Mouse (Mus musculus) urinary bladder, postnatal 25 days (tissue): ENCODE results near the gene Smim5.
"Not testable (repeated sequence)": the region's sequence is repeated elsewhere in the genome, so short reads cannot be mapped to it uniquely, and the experiment has no call there.

Experiments
- DNase-seq: peaks from one replicate; pipeline ENCODE4 v3.0.0; 2022; ENCODE audit warnings: low spot score

Smim5 gene

DNA sequence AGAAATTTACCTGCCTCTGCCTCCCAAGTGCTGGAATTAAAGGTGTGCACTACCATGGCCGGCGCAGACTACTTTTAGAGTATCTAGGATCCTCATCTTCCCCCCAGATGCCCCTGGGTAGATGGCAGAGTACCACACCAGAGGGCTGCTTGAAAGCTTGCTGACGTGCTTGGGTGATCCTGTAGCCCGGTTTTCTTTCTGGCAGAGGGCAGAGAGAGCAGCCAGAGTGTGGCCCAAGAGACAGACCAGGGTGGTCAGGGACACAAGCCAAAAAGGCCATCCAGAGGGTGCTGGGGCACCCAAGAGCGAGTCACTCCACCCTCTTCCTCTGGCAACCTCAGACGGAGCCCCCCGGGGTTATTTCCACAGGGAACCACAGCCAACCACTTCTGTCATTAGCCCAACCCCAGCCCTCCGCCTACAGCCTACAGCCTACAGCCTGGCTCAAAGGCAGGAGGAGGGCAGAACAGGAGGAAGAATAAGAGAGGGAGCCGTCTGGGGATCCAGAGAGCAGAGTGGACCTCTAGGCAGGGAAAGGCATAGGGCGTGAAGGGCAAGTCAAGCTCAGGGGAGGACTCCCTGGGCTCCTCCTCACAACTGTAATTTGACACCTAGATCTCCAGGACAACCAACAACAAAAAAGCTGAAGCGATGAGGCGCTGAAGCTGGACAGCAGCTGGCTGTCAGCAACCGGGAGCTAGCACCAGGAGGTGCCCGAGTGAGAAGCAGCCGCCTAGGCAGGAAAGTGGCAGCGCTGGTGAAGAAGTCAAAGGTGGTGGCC, at the start of gene Smim5:
TSS of gene Smim5 (plus strand) at position 481 of the 781 bp plus-strand sequence.
- DNase-seq: no peak

DNA sequence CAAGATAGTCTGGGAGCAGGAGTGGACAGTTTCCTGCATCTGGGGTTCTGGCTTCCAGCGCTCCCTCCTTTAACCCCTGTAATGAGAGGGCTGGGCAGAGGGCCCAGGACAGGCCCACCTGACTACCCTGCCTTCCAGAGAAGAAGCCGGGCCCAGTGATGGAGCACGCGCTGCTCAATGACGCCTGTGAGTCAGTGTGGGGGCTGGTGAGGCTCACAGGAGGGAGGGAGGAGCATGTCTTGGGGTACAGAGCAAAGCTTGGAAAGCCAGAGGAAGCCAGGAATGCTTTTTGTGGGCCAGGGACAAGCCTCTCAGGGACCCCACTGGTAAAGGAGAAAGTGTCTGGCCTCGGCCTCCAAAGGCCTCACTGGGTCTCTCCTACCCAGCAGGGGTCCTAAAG, 45.1 kb upstream of the Smim5 start:
- no peak for DNase-seq

DNA sequence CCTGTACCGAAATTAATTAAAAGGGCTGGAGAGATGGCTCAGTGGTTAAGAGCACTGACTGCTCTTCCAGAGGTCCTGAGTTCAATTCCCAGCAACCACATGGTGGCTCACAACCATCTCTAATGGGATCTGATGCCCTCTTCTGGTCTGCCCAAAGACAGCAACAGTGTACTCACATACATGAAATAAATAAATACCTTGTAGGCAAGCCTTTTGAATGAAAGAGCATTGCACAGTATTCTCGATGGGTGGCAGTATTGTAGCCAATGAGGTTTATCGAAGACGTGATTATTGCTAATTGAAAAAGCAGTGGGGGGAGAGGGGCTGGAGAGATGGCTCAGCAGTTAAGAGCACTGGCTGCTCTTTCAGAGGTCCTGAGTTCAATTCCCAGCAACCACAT, 42.6 kb upstream of the Smim5 start:
- not testable (repeated sequence) for DNase-seq

DNA sequence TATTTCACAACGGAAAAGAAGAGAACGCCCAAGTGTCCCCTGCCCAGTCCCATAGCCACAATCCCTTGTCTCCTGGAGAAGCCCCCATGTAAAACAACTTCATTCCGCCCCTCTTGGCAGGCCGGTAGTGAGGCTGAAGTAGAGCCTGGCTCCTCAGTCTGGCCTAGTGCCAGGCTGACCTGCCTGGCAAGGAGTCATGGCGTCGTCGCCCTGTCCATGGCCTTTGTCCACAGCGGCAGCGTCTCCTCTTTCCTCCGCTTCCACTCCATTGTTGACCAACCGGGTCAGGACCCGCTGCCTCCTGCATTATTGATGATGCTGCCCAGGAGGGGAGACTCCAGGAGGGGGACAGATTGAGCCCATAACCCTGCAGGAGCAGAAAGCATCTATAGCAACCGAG, 41.8 kb upstream of the Smim5 start:
- no peak for DNase-seq

DNA sequence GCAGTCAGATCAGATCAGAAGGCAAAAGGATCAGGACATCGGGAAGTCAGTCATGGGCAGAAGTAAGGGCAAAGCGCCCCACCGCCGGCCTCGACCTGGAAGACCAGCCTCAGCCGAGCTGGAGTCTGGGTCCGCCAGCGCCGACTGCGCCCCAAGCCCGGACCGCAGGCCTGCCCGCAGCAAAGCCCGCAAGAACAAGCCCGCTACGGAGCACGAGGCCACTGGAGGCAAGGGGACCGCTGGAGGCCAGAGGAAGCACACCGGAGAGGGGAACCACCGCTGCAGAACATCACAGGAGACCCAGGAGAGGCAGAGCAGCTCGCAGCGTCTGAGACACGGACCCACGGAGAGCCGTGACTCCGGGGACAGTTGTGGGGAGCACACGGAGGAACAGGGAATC, 41.4 kb upstream of the Smim5 start, which contains the start of gene Myo15b:
TSS of gene Myo15b (plus strand) at position 53 of the 400 bp plus-strand sequence.
- no peak for DNase-seq

DNA sequence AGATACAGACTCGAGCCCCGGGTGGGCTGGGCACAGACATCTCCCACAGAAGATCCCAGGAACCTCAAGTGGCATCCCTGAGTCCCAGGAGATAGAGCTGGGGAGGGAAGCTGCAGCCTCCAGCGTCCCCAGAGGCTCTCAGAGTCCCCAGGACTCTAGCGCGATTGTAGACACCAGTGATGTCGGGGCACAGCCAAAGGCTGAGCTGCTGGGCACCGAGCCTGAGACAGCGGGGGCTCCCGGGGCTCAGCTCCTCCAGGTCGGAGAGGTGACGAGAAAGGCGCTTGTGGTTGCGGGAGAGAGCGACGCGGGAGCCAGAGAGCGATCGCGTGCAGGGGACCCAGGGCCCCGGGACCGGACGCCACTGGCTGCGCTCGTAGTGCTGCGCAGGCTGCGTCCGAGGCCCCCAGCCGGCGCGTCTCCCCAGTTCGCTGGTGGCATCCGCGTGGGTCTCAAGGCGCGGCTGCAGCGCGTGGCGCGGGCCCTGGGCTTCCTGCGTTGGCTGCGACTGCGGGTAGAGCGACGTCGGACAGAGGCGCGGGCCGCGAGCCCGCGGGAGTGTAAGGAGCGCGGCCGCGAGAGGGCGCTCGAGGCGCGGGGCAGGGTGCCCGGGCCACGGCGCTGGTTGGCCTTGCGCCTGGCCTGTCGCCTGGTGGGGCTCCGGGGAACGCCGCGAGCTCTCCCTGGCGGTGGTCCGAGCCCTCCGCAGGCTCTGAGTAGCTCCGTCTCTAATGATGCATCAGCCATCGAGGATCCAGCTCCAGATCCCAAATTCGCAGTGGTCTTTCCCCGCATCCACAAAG, 40.4 kb upstream of the Smim5 start:
- DNase-seq: peak; percentile 93

DNA sequence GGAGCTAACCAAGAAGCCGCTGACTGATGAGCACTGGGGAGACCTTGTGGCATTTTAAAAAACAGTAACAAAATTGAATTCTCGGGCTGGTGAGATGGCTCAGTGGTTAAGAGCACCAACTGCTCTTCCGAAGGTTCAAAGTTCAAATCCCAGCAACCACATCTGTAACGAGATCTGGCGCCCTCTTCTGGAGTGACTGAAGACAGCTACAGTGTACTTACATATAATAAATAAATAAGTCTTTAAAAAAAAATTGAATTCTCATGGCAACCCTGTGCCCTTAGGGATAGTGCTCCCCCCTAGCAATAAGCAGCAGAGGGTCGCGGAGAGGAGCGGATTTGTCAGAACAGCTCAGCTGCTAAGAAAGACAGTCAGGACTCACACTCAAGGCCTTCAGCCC, 35.9 kb upstream of the Smim5 start:
- DNase-seq: no peak

DNA sequence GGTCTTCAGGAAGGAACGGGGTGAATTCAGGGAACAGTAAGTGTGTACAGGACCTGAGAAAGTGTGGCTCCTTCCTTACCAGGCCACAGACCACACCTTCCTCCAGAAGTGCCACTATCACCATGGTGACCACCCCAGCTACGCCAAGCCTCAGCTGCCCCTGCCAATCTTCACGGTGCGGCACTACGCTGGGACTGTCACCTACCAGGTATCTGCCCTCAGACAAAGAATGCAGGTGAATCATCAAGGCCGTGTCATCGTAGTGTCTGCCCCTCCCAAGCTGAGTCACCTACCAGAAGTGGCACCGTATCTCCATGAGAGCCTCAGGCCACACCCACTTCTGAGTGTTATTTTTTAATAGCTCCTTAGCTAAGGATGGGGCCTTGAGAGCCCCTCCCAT, 30.4 kb upstream of the Smim5 start:
- DNase-seq: no peak

DNA sequence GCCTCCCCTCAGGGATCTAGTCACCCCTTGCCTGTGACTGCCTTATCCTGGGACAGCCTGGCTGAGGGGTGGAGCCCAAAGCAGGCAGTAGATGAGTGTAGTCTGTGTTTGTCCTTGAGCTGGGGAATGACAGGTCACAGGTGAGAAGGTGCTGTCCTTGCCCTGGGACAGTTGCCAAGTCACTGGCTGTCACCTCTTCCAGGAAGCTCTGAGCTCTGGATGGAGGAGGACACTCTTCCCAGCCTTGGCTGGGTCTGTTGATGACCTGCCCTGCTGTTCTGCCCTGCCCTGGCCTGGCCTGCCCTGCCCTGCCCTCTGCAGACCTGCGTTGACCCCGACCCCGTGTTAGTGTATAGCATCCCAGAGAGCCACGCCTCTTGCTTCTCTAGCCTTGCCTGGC, 27.3 kb upstream of the Smim5 start:
- no peak for DNase-seq

DNA sequence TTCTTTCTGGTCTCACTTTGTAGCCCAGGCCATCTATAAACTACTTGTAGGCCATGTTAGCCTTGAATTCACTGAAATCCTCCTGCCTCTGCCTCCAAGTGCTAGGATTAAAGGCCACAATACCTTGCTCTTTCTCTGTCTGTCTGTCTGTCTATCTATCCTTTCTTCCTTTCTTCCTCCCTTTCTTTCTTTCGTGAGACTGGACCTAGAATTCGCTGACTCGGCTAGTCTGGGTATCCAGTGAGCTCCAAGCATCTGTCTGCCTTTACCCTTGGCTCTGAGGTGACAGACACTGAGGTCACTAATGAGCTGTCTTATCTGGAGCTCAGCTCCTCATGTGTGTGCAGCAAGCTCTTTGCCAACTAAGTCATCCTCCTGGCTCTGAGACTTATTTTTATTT, 23.8 kb upstream of the Smim5 start:
- DNase-seq: no peak

DNA sequence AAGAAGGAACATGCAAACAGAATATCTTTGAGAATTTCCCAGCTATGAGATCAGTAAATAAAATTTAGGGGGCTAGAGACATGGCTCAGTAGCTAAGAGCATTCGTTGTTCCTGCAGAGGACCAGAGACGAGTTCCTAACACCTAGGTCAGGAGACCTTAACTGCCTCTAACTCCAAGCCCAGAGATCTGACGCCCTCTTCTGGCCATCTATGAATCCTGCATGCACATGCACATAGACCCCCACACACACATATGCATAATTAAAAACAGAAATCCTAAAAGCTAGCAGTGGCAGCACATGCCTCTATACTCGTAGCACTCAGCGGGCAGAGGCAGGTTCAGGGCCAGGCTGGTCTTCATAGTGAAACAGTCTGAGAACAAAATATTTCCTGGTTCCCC, 23.3 kb upstream of the Smim5 start:
- no peak for DNase-seq

DNA sequence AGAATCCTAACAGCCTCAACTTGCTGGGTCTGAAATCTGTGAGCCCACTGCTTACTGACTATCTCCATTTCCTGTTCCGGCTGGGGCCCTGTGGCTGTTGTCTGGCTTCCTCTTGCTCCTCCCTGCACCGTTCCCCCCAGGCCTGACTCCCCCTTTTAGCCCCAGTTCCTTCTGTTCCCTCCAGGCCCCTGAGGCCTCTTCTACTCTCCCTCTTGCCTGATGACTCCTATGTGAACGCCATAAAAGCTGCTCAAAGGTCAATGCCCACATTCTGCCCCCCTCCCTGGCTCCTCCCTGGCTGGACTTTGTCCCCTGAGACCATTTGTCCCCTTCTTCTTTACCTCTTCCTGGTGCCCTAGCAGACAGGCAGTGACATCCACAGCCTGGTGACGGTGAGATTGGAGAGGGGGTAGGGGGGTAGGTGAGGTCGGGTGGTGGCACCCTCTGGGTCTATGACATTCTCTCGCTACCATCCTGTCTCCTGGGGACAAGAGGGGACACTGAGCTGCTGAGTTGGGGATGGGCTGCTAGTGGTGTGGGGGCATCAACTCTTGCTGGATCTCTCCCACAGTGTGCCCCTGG, 22.5 kb upstream of the Smim5 start:
- no peak for DNase-seq

DNA sequence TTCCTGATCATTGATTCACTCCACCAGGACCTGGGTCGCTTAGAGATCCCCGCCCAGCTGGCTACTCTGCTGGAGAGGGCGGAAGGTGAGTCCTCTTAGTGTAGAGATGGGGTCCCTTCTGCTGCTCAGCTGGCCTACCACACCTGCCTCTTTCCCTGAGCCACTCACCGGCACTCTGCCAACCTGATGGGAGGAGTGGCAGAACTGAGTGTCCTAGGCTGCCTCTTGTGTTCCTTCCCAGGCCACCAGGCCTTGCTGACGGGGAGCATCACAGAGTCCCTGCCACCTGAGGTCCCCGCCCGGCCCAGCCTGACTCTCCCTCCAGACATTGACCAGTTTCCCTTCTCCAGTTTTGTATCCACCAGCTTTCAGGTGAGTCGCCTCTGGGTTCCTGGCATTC, 21.7 kb upstream of the Smim5 start:
- DNase-seq: no peak

DNA sequence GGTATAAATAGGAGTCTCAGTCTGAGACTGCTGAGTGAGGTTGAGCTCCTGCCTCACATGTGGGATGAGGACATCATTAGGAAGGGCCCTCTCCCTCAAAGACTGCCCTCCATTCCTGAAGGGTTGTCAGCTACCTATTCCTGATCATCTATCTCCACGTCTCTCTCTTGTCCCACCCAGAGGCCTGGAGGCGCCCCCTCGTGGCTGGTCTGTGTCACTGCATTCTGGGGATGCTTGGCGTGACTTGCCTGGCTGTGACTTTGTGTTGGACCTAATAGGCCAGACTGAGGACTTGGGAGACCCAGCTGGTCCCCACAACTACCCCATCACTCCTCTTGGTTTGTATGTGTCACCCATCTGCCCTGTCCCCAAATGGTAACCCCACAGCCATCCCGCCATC, 18.8 kb upstream of the Smim5 start:
- DNase-seq: peak; percentile 39

DNA sequence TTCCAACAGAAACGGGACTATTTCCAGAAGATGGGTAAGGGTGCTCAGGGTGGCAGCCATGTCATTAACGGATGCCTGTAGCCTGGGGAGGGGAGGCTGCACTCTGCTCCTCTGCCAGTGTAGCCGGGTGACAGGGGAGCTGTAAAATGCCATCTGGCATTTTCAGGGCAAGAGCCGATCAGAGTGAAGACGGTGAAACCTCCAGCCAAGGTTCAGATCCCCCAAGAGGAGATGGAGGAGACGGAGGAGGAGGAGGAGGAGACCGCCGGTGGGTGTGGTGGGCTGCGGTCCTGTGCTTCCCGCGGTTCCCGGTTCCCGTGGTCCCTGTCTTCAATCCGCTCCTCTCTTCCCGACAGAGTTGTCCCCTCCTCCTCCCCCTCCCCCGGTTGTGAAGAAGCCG, 16.5 kb upstream of the Smim5 start:
- DNase-seq: no peak

DNA sequence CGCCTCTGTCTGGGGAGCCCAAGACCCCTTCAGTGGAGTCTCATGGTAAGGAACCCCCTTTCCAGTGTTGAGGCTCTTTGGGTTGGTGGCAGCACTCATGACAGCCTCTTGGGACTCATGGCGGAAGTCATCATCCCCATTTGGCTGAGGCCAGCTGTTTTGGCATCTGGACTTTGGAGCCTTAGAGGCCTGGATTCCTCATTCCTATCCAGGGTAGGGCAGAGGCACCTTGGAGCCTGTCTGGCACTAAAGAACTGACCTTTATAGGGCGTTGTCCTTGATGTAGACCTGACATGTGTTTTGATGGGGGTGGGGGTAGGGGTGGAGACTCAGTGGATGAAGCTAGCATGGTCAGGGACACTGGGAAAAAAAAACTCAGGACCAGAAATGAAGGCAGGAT, 15.4 kb upstream of the Smim5 start:
- DNase-seq: no peak

DNA sequence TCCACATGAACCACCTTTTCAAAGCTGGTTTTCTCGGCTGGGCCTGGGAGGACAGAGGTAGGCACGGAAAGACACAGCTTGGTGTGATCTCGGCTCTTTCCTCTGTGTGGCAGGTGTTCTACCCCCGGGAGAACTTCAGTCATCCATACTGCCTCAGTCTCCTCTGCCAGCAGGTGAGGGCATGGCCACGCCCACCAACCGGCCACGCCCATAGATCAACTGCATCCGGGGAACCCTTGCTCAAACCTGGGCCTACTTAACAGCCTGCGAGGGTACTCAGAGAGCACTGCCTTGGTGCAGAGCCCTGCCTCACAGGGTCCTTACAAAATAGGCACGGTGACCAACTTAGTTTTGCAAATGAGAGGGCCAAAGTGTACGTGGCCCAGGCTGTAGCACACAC, 14.5 kb upstream of the Smim5 start:
- no peak for DNase-seq

DNA sequence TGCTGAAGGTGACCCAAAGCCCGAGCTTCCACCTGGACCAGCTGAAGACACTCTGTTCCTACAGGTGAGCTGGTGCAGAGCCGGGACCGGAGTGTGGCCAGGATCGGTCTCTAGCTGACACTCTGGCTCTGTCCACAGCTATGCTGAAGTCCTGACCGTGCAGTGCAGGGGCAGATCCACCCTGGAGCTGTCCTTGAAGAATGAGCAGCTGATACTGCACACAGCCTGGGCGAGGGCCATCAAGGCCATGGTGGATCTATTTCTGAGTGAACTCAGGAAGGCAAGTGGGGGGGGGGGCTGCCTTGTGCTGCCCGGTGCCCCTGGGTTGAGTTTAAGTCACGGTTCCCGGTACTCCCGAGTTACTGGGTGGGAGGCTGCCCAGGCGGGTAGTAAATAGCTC, 13.3 kb upstream of the Smim5 start:
- no peak for DNase-seq

DNA sequence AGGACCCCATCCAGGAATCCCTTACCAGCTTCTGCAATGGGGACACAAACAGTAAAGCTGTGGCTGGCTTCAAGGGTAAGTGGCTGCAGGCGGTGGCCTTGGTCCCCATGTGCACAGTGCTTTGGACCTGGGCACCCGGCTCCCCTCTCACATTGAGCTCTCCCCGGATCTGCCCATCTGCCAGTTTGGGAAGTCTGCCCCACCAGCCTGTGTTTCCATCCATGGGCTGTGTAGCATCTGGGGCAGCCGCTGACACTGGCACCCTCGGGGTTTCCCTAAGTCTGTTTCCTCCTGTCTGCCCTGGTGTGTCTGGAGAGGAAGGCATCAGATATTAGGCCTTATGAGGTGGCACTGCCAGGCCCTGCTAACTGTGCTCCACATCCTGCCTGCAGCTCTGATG, 11.7 kb upstream of the Smim5 start:
- DNase-seq: no peak

DNA sequence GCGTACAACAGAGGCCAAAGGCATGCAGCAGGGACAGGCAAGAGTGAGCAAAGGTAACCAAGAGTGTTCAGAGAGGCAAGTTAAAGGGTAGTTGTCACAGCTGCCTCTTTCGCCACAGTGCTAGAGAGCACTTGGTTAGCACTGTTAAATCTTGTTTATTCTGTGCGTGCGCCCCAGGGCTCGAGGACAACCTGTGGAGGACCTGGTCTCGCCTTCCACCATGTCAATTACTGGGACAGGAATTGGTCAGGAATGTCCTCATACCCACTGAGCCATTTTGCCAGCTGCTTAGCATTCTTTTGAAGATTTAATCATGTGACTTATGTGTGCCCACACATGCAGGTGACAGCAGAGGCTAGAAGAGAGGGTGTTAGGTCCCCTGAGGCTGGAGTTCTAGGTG, 10.6 kb upstream of the Smim5 start:
- no peak for DNase-seq

DNA sequence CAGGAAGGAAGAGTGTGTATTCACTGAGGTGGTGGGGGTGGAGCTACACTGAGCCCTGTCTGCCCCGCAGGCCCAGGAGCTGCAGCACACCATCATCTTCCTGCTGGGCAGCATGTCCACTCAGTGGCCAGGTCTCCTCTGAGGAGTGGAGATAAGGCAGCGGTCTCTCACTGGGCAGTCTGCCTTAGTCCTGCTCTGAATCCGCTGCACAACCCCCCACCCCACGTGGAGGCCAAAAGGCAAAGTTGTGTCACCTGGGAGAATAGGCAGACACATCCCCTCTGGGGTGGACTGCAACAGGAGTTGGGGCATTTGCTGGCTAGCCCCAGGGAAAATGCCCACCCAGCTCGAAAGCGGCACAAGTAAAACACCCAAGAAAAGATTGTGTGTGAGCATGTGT, 7.6 kb upstream of the Smim5 start:
- DNase-seq: no peak

DNA sequence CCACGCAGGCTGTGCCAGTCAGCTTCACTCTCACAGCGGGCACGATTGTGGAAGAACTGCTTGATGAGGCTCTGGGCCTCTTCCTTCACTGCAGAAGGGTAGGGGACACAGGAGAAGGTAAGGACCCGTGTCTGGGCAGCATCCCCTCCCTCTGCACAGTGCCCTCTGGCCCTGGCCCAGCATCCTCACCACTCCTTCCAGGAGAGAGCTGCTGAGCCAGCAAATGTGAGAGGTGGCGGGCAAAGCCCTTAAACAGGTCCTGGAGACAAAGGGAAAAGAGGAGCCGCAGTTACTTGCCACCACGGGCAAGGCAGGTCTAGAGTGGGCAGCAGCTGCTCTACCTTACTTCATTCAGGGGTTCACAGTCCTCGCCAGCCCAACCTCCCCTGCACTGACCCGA, 6.7 kb upstream of the Smim5 start:
- DNase-seq: no peak
